Mouse (Mus musculus) embryonic facial prominence, embryonic 15.5 days (tissue): ENCODE results near the gene Slc4a2. TPM values are rescaled to one million over a fixed set of nuclear protein-coding genes. Genes with fewer than 3 reads are reported as not detected.
"Not testable (repeated sequence)": the region's sequence is repeated elsewhere in the genome, so short reads cannot be mapped to it uniquely, and the experiment has no call there.

Experiments used
- ATAC-seq: fragments of 200-750 bp; cut with Nextera tagmentation; 2 replicates; pipeline ENCODE4 v1.8.0; 2017; ENCODE audit warnings: low read depth, moderate TSS enrichment; ENCODE audit not compliant: insufficient number of reproducible peaks, low FRiP score, low TSS enrichment
- H3K27ac ChIP-seq: fragments of 300-500 bp; sonication (generic); replicated peaks from 2 replicates; pipeline ENCODE4 v1.5.1; 2015; ENCODE audit warnings: mild to moderate bottlenecking, inconsistent platforms
- H3K27me3 ChIP-seq: fragments of 300-500 bp; sonication (generic); 2 replicates; pipeline ENCODE4 v1.6.1; 2015; ENCODE audit warnings: inconsistent platforms
- H3K36me3 ChIP-seq: fragments of 300-500 bp; sonication (generic); 2 replicates; pipeline ENCODE4 v1.6.1; 2015; ENCODE audit warnings: mild to moderate bottlenecking, inconsistent platforms
- H3K4me1 ChIP-seq: fragments of 300-500 bp; sonication (generic); 2 replicates; pipeline ENCODE4 v1.6.1; 2015; ENCODE audit warnings: inconsistent platforms
- H3K4me2 ChIP-seq: fragments of 300-500 bp; sonication (generic); replicated peaks from 2 replicates; pipeline ENCODE4 v1.6.1; 2015; ENCODE audit warnings: mild to moderate bottlenecking, inconsistent platforms
- H3K4me3 ChIP-seq: fragments of 300-500 bp; sonication (generic); replicated peaks from 2 replicates; pipeline ENCODE4 v1.5.1; 2015; ENCODE audit warnings: mild to moderate bottlenecking, inconsistent platforms
- H3K9ac ChIP-seq: fragments of 300-500 bp; sonication (generic); 2 replicates; pipeline ENCODE4 v1.6.1; 2015; ENCODE audit warnings: inconsistent platforms
- H3K9me3 ChIP-seq: fragments of 300-500 bp; sonication (generic); replicated peaks from 2 replicates; pipeline ENCODE4 v1.6.1; 2016; ENCODE audit warnings: inconsistent platforms
- WGBS: fragments of 180-500 bp; shearing (Covaris S2); methylation state at CpG from one replicate; pipeline ENCODE4 v1.1.7; 2015; 5-methylcytosine and 5-hydroxymethylcytosine counted together
- polyA plus RNA-seq: library from polyadenylated mRNA; unstranded; fragments of >200 nt; fragmentation: Nextera tagmentation; extraction: Ambion mirVana; gene quantifications from 2 replicates; pipeline ENCODE4 v1.2.1, GENCODE M21; 2015

The Slc4a2 gene
- polyA plus RNA-seq, 1 experiment from 2014 or later, result 38.9 TPM

DNA sequence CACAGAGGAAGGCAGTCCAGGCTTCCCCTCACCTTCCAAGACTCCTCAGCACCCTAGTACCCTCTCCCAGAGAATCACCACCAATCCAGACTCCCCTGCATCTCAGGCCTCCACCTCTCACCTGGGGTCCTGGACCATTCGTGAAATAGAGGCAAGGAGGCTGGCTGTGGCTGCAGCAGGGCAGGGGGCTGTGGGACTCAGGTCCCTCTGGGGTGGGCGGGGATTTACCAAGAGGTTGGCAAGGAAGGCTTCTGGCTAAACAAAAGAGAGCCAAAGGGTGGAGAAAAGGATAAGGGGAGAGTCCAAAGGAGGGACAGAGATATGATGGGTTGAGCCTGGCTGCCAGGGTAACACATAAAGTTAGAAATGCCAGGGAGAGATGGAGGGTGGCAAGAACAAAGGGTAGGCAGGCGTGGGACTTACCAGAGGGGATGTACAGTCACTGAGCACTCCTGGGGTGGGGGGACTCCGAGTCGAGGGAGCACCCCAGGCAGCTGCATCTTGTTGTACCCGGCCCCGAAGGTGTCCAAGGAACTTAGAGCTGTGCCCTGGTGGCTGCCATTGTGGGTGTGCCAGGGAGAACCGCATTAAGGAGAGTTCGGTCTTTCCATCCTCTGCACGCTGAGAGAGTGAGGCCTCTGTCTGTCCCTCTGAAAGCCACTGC is 37.6 kb upstream of the Slc4a2 start:
- Histone ChIP-seq H3K27me3 (peaks cover 45% of the 10 kb centered on the region), H3K4me2 (no peak overlapping the region), H3K4me1 (peaks cover 30% of the 10 kb centered on the region), H3K4me3 (no peak overlapping the region), H3K9ac (no peak overlapping the region), H3K9me3 (no peaks in the 10 kb centered on the region), H3K36me3 (no peaks in the 10 kb centered on the region), H3K27ac (no peak overlapping the region)
- WGBS, result 82% methylated on average over 10 of the region's 10 CpGs
- ATAC-seq, result no peak

DNA sequence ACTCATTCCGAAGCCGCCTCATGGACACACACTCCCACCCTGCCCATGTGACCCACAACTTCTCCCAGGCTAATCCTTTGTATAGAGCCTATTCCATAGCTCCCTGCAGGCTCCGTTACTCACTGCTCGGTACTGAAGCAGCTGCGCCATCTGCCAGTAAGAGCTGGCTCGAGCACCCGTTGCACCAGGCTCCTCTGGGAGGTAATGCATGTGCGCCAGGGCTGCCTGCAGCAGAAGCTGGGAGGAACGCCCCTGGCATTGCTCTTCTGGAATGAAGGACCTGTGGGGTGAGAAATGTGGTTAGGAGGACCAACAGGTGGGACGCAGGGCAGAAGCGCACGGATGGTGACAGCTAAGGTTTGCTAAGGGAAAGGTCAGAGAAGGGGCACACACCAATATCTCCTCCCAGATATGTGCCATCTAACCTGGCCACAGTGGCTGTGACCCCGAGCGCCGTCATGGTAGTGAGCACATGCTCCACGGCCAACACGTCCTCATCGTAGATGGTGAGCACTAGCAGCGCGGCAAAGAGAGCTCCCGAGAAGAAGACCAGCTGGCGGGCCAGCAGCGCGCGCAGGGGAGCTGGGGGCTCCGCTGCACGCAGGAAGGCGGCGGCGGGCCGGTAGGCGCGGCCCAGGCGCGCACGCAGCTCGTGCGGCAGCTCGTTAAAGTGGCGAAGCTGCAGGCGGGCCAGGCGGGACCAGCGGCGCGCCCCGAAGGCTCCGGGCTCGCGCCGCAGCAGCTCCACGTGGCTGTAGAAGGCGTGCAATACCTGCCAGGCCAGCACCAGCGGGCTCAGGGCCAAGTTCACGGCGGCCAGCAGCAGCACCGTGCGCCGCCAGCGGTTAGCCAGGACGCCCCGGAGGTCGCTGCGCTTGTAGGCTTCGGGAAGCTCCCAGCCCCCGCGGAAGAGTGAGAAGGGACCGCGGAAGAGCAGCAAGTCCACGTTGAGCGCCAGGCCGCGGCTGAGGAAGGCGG is 36.1 kb upstream of the Slc4a2 start:
- H3K27me3 ChIP-seq, result peaks cover 45% of the 10 kb centered on the region
- H3K9ac ChIP-seq, result peak overlapping the region; percentile 24
- H3K36me3 ChIP-seq, result no peaks in the 10 kb centered on the region
- H3K4me3 ChIP-seq, result peak overlapping the region; percentile 47
- H3K9me3 ChIP-seq, result no peaks in the 10 kb centered on the region
- H3K4me1 ChIP-seq, result peaks cover 30% of the 10 kb centered on the region
- H3K27ac ChIP-seq, result no peak overlapping the region
- under 1% methylated on average over 73 of the region's 73 CpGs for WGBS
- H3K4me2 ChIP-seq, result peak overlapping the region; percentile 94
- peak; percentile 19; the same call in 1 of the 2 replicates for ATAC-seq

DNA sequence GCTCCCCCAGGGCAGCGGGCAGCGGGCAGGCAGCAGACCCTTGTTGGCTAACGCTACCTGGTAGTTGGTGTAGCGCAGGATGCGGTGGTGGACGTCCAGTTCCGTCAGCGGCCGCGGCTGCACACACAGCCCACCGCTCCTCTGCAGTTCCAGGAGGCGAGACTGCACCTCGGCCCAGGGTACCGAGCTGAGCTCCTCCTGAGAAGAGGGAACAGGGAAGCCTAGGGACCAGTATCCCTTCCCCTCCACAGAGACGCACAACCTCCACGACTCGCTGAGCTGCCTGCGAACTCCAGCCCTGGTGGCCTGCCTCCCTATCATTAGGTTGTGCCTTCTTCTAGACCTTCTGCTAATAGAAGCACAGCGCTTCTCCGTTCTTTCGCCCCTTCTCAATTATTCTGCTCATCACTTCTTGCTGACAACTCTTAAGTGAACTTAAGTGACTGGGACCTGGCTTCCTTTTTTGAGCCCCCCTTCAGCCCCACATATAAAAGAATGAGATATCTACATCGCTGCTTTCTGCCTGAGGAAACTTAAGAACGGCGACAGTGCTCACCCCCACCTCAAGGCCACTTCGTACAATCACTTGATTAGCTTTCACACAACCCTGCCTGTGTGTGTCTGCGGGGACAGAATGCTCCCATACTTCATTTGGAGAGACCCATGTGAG is 35.3 kb upstream of the Slc4a2 start:
- H3K4me2 ChIP-seq, result peak overlapping the region; percentile 94
- H3K4me3 ChIP-seq, result peak overlapping the region; percentile 47
- H3K4me1 ChIP-seq, result peaks cover 25% of the 10 kb centered on the region
- peaks cover 45% of the 10 kb centered on the region for H3K27me3 ChIP-seq
- no peaks in the 10 kb centered on the region for H3K9me3 ChIP-seq
- H3K27ac ChIP-seq, result no peak overlapping the region
- ATAC-seq, result no peak
- 0 out of 2 replicates have a peak overlapping the region, but pooled peaks have one; percentile 24 for H3K9ac ChIP-seq
- no peaks in the 10 kb centered on the region for H3K36me3 ChIP-seq
- 23% methylated on average over 26 of the region's 26 CpGs for WGBS

DNA sequence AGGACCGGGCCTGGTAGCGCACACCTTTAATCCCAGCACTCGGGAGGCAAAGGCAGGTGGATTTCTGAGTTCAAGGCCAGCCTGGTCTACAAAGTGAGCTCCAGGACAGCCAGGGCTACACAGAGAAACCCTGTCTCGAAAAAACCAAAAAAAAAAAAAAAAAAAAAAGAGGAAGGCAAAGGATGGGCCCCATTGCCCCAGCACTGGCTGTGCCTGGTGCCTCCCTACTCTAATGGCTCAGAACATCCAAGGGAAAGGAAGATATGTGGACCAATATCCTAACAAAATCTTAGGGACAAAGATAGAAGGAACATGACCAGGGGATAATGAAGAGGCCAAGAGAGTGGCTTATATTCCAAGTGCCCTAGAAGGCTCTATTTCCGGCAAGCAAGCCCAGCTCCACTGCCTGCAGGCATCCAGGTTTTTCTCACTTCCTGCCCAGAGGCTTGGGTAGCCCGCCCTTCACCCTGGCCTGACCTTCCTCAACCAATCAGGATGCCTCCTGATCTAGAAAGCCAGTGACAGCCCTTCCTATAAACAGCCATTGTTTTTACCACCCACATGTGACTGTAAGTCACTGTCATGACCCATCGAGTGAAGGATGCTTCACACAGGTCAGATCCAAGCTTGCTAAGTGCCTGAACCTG is 34.5 kb upstream of the Slc4a2 start:
- H3K9me3 ChIP-seq, result no peaks in the 10 kb centered on the region
- no peak overlapping the region for H3K9ac ChIP-seq
- peaks cover 45% of the 10 kb centered on the region for H3K27me3 ChIP-seq
- H3K36me3 ChIP-seq, result no peaks in the 10 kb centered on the region
- no peak overlapping the region for H3K4me3 ChIP-seq
- no peak overlapping the region for H3K4me2 ChIP-seq
- H3K4me1 ChIP-seq, result peaks cover 25% of the 10 kb centered on the region
- ATAC-seq, result no peak
- no peak overlapping the region for H3K27ac ChIP-seq
- WGBS, result 51% methylated on average over 7 of the region's 7 CpGs

DNA sequence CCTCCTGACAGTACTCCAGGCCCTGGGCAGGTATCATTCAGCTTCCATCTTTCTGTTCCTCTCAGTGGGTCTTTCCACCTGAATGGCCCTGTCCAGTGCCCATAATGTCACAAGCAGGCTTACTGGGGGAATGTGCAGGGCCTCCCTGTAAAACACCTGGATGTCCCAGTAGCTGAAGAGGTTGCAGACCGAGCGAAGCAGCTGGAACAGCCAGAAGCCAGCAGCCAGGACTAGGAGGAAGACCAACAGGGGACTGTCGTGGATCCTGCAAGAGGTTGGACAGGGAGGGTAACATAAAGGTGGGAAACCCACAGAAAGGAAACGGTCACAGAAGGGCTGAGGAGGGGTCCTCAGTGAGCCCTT is 34.0 kb upstream of the Slc4a2 start:
- peaks cover 45% of the 10 kb centered on the region for H3K27me3 ChIP-seq
- H3K4me3 ChIP-seq, result no peak overlapping the region
- 76% methylated on average over 4 of the region's 4 CpGs for WGBS
- no peak for ATAC-seq
- H3K9ac ChIP-seq, result no peak overlapping the region
- no peak overlapping the region for H3K27ac ChIP-seq
- H3K9me3 ChIP-seq, result no peaks in the 10 kb centered on the region
- H3K4me1 ChIP-seq, result peaks cover 23% of the 10 kb centered on the region
- no peaks in the 10 kb centered on the region for H3K36me3 ChIP-seq
- no peak overlapping the region for H3K4me2 ChIP-seq

DNA sequence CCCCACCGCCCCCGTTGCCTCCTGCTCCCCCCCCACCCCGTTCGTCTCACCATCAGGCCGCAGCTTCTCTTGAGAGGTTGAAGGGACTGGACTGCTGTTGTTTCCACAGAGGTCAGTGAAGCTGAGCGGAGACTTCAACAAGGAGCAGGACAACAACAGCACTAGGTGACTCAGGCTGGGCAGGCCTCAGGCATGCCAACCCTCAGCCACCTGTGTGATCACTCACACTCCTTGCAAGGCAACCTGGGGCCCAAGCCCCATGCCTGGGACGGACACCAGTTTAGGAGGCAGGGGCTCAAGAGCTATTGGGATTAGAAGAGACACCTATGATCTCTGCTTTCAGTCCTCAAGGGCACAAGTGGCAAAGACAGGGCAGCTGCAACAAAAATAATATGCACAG is 31.8 kb upstream of the Slc4a2 start, which contains the start of gene Atg9b:
Gene Atg9b (minus strand): TSS at position 280 of the 400 bp plus-strand sequence.
- 77% methylated on average over 7 of the region's 7 CpGs for WGBS
- H3K4me1 ChIP-seq, result peaks cover 27% of the 10 kb centered on the region
- no peak within 1 kb of the TSS for H3K4me3 ChIP-seq
- H3K36me3 ChIP-seq, result no peaks in the 10 kb centered on the region
- H3K27me3 ChIP-seq, result peaks cover 28% of the 10 kb centered on the region
- no peak within 1 kb of the TSS for H3K27ac ChIP-seq
- no peak within 1 kb of the TSS for H3K4me2 ChIP-seq
- H3K9ac ChIP-seq, result no peak within 1 kb of the TSS
- H3K9me3 ChIP-seq, result no peaks in the 10 kb centered on the region
- no peak for ATAC-seq

DNA sequence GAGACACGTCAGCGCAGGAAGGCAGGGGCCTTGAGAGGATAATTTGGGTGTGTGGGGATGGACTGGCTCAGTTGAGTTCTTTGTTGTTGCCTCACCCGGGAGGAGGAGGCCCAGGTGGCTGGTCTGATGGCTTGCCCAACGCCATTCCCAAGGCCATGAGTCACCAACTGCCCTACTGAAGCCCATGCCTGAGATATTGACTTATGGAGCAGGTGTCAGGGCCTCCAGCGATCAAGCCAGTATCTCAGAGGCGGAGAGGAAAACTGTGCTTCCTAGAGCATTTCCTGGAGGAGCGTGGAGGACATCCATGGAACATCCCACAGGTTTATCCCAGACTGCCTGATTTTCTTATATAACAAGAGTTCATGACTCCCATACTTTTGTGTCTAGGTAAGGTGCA is 30.9 kb upstream of the Slc4a2 start:
- peaks cover 19% of the 10 kb centered on the region for H3K4me1 ChIP-seq
- no peaks in the 10 kb centered on the region for H3K36me3 ChIP-seq
- 72% methylated on average over 7 of the region's 7 CpGs for WGBS
- H3K4me2 ChIP-seq, result no peak overlapping the region
- no peak overlapping the region for H3K9ac ChIP-seq
- no peak overlapping the region for H3K27ac ChIP-seq
- no peaks in the 10 kb centered on the region for H3K9me3 ChIP-seq
- no peak for ATAC-seq
- peaks cover 19% of the 10 kb centered on the region for H3K27me3 ChIP-seq
- no peak overlapping the region for H3K4me3 ChIP-seq

DNA sequence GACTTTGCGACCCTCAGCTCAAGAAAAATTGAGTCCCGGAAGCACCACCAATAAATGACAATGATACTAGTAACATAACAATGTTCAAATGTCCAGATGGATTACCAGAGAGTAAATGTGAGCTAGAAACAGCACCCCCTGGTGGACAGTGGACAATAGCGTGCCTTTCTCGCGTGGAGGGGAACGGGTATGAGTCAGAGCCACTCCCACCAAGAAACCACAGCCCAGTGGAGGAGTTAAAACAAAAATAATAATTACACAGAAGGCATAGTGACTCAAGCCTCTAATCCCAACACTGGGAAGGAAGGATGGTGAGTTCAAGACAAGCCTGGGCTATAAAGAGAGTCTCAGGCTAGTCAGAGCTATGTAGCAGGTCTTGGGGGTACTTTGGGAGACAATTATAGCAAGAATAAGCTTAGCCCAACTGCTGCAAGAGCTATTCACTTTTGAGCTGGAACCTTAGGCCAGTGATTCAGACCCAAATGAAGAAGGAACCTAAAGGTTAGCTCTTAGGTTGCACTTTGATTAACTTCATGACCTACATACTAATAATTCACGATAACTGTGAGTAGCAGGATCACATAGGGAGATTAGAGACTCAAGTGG is 30.1 kb upstream of the Slc4a2 start, which contains the start of gene Abcb8:
Gene Abcb8 (plus strand): TSS at position 272 of the 606 bp plus-strand sequence.
- Histone ChIP-seq H3K27me3 (peaks cover 12% of the 10 kb centered on the region), H3K36me3 (no peaks in the 10 kb centered on the region), H3K9ac (no peak within 1 kb of the TSS), H3K9me3 (no peaks in the 10 kb centered on the region), H3K4me3 (peak within 1 kb of the TSS; percentile 66), H3K4me2 (peak within 1 kb of the TSS; percentile 66), H3K4me1 (peaks cover 12% of the 10 kb centered on the region), H3K27ac (peak within 1 kb of the TSS; percentile 82)
- WGBS, result 23% methylated on average over 7 of the region's 7 CpGs
- no peak for ATAC-seq

DNA sequence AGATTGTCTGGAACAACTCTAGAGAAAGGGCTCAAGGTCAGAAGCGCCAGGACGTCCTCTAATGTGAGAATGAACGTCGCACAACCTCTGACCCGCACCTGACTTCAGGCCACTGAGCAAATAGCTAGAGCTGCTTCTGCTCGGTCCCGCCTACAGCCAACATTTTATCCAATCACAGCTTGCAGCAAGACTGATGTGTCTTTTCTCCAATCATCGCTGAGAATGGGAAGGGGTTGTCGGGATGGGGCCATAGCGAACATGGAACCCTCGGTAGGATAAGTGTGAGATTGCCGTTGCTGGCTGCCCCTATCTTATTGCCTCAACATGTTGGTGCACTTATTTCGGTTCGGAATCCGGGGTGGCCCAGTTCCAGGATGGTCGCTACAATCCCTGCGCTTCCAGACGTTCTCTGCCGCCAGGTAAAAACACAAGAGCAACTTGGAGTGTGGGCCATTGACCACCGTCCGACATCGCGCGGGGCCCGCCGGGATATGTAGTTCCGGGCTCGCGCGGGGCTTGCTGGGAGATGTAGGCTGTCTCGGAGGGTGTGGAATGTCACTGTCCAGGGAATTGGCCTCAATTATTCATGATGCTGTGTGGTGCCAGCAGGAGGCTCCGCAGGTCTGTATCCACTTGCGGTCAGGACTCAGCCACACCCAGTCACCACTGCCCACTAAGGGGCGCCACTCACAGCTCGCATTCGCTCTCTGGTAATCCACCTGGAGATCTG is 29.3 kb upstream of the Slc4a2 start:
- no peak overlapping the region for H3K9ac ChIP-seq
- H3K4me1 ChIP-seq, result peaks cover 12% of the 10 kb centered on the region
- H3K4me3 ChIP-seq, result peak overlapping the region; percentile 66
- under 1% methylated on average over 36 of the region's 36 CpGs for WGBS
- H3K4me2 ChIP-seq, result peak overlapping the region; percentile 66
- ATAC-seq, result peak; percentile 96
- H3K36me3 ChIP-seq, result no peaks in the 10 kb centered on the region
- peak overlapping the region; percentile 82 for H3K27ac ChIP-seq
- H3K9me3 ChIP-seq, result no peaks in the 10 kb centered on the region
- peaks cover 4% of the 10 kb centered on the region; the same call in 1 of the 2 replicates for H3K27me3 ChIP-seq

DNA sequence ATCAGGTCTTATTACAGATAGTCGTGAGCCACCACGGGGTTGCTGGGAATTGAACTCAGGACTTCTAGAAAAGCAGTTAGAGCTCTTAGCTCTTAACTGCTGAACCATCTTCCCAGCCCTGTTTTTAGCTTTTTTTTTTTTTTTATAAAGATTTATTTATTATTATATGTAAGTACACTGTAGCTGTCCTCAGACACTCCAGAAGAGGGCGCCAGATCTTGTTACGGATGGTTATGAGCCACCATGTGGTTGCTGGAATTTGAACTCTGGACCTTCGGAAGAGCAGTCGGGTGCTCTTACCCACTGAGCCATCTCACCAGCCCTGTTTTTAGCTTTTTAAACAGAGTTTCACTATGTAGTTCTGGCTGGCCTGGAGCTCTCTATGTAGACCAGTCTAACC is 27.4 kb upstream of the Slc4a2 start:
- Histone ChIP-seq H3K36me3 (peaks cover 11% of the 10 kb centered on the region; the same call in 1 of the 2 replicates), H3K4me1 (peaks cover 12% of the 10 kb centered on the region)
- 85% methylated on average over 6 of the region's 6 CpGs for WGBS
- not testable (repeated sequence) for ATAC-seq, H3K27me3 ChIP-seq, H3K4me2 ChIP-seq, H3K9ac ChIP-seq, H3K9me3 ChIP-seq, H3K27ac ChIP-seq, H3K4me3 ChIP-seq
